Mouse (Mus musculus) lung, postnatal 0 days (tissue): ENCODE results near the gene Slc41a2. TPM values are rescaled to one million over a fixed set of nuclear protein-coding genes. Genes with fewer than 3 reads are reported as not detected.
"Not testable (repeated sequence)": the region's sequence is repeated elsewhere in the genome, so short reads cannot be mapped to it uniquely, and the experiment has no call there.

Source experiments
- ATAC-seq: fragments of 200-750 bp; cut with Nextera tagmentation; 2 replicates; pipeline ENCODE4 v1.8.0; 2017; ENCODE audit warnings: moderate library complexity
- DNase-seq: peaks from one replicate; pipeline ENCODE4 v3.0.0-alpha.2; 2016; ENCODE audit warnings: low spot score
- H3K27ac ChIP-seq: fragments of 300-500 bp; sonication (generic); 2 replicates; pipeline ENCODE4 v1.5.1; 2014; ENCODE audit warnings: antibody characterized with exemption, mild to moderate bottlenecking, low read length, mixed read lengths
- H3K27me3 ChIP-seq: fragments of 300-500 bp; sonication (generic); replicated peaks from 2 replicates; pipeline ENCODE4 v1.6.1; 2014; ENCODE audit warnings: low read length, mixed read lengths; ENCODE audit not compliant: insufficient read depth
- H3K36me3 ChIP-seq: fragments of 300-500 bp; sonication (generic); 2 replicates; pipeline ENCODE4 v1.6.1; 2014; ENCODE audit warnings: low read length, mixed read lengths; ENCODE audit not compliant: insufficient read depth
- H3K4me1 ChIP-seq: fragments of 300-500 bp; sonication (generic); 2 replicates; pipeline ENCODE4 v1.6.1; 2014; ENCODE audit warnings: antibody characterized with exemption, low read depth, low read length, mixed read lengths; ENCODE audit not compliant: insufficient read depth
- H3K4me2 ChIP-seq: fragments of 300-500 bp; sonication (generic); replicated peaks from 2 replicates; pipeline ENCODE4 v1.6.1; 2014; ENCODE audit warnings: low read depth, mild to moderate bottlenecking, low read length, moderate library complexity, mixed read lengths
- H3K4me3 ChIP-seq: fragments of 300-500 bp; sonication (generic); 2 replicates; pipeline ENCODE4 v1.5.1; 2014; ENCODE audit warnings: low read depth, low read length
- H3K9ac ChIP-seq: fragments of 300-500 bp; sonication (generic); replicated peaks from 2 replicates; pipeline ENCODE4 v1.6.1; 2014; ENCODE audit warnings: low read depth, mild to moderate bottlenecking
- H3K9me3 ChIP-seq: fragments of 300-500 bp; sonication (generic); 2 replicates; pipeline ENCODE4 v1.6.1; 2016; ENCODE audit warnings: low read length, mixed read lengths
- CTCF ChIP-seq: IDR thresholded peaks from 2 replicates; pipeline ENCODE4 v1.5.1; 2016; ENCODE audit warnings: antibody characterized with exemption, mild to moderate bottlenecking
- EP300 ChIP-seq: IDR thresholded peaks from 2 replicates; pipeline ENCODE4 v1.6.1; 2016; ENCODE audit warnings: antibody characterized with exemption, mild to moderate bottlenecking, control low read depth
- WGBS: fragments of 180-500 bp; shearing (Covaris S2); extraction: QIAGEN DNeasy Blood & Tissue Kit; methylation state at CpG from one replicate; pipeline ENCODE4 v1.1.7; 2014; 5-methylcytosine and 5-hydroxymethylcytosine counted together
- polyA plus RNA-seq: library from polyadenylated mRNA; unstranded; fragments of >200 nt; fragmentation: Nextera tagmentation; extraction: Ambion mirVana; gene quantifications from 2 replicates; pipeline ENCODE4 v1.2.1, GENCODE M21; 2015

The Slc41a2 gene
- polyA plus RNA-seq, 1 experiment from 2014 or later, result 1.2 TPM

GRCm38 (mm10) chr10:83354333-83354719 lies 16.6 kb upstream of the Slc41a2 start:
- TF ChIP-seq EP300 (no peak), CTCF (peak; percentile 62)
- H3K27me3 ChIP-seq, result no peaks in the 10 kb centered on the region
- WGBS, result 48% methylated on average over 8 of the region's 8 CpGs
- peak overlapping the region; percentile 48 for H3K4me2 ChIP-seq
- no peaks in the 10 kb centered on the region for H3K9me3 ChIP-seq
- H3K4me3 ChIP-seq, result no peak overlapping the region
- peak; percentile 16 for ATAC-seq
- H3K27ac ChIP-seq, result peak overlapping the region; percentile 68
- peak; percentile 47 for DNase-seq
- H3K4me1 ChIP-seq, result peaks cover 6% of the 10 kb centered on the region; the same call in 1 of the 2 replicates
- H3K36me3 ChIP-seq, result no peaks in the 10 kb centered on the region
- no peak overlapping the region for H3K9ac ChIP-seq

GRCm38 (mm10) chr10:83353680-83354332 lies 16.1 kb upstream of the Slc41a2 start:
- Histone ChIP-seq H3K4me1 (peaks cover 6% of the 10 kb centered on the region; the same call in 1 of the 2 replicates), H3K36me3 (no peaks in the 10 kb centered on the region), H3K27me3 (no peaks in the 10 kb centered on the region), H3K4me2 (peak overlapping the region; percentile 48), H3K9ac (peak overlapping the region; percentile 2; the same call in 1 of the 2 replicates), H3K9me3 (no peaks in the 10 kb centered on the region), H3K4me3 (no peak overlapping the region), H3K27ac (peak overlapping the region; percentile 68)
- TF ChIP-seq CTCF (no peak), EP300 (no peak)
- 8% methylated on average over 14 of the region's 14 CpGs for WGBS
- DNase-seq, result peak; percentile 56
- ATAC-seq, result peak; percentile 65

- WGBS, result 57% methylated on average over 1 of the region's 4 CpGs
- not testable (repeated sequence) for DNase-seq, H3K9me3 ChIP-seq, H3K27me3 ChIP-seq, H3K27ac ChIP-seq, H3K36me3 ChIP-seq, ATAC-seq, H3K9ac ChIP-seq, H3K4me3 ChIP-seq, H3K4me2 ChIP-seq, H3K4me1 ChIP-seq
Measured at GRCm38 (mm10) chr10:83351779-83352178, 14.1 kb upstream of the Slc41a2 start.

DNA sequence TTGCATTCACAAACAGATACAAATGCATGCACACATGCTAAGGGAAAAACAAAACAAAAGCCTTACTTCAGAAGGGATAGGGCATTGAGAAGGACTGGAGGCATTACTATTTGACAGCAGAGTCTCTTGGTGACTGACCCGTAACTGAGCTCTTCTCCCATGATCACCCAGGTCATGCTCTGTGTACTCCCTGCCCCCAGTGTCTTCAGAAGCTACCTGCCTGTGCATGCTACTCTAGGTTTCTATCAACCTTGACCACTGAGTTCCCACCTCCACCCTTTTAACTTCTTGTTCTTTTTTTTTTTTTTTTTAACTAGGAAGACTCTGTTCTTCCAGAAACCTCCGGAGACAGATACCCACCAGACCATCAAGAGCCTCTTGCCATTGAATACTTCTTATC lies 13.0 kb upstream of the Slc41a2 start:
- no peak overlapping the region for H3K4me3 ChIP-seq
- TF ChIP-seq EP300, result no peak
- TF ChIP-seq CTCF, result no peak
- H3K27ac ChIP-seq, result no peak overlapping the region
- H3K4me1 ChIP-seq, result peaks cover 6% of the 10 kb centered on the region; the same call in 1 of the 2 replicates
- WGBS, result 91% methylated on average over 2 of the region's 2 CpGs
- H3K9me3 ChIP-seq, result no peaks in the 10 kb centered on the region
- no peak overlapping the region for H3K4me2 ChIP-seq
- H3K36me3 ChIP-seq, result no peaks in the 10 kb centered on the region
- ATAC-seq (no peak), DNase-seq (no peak)
- H3K27me3 ChIP-seq, result no peaks in the 10 kb centered on the region
- no peak overlapping the region for H3K9ac ChIP-seq

DNA sequence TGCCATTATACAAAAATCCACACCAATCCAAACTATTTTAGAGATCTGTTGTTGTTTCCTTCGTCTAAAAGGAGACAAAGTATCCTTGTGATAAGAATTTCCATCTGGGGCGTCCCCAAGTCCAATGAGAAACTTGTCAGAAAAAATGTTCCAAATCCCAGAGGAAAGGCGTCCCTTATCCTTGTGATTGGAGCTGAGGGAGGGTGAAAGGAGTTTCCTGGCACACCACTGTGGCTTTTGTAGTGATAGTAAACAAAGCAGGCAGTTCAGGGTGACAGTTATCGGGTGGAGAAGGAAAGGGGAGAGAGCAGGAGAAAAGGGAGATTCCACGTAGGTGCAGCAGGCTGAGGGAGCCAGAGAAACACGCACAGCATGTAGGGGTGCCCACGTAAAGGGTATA lies 9.8 kb upstream of the Slc41a2 start:
- ATAC-seq (no peak), DNase-seq (no peak)
- Histone ChIP-seq H3K9me3 (no peaks in the 10 kb centered on the region), H3K4me2 (no peak overlapping the region), H3K4me3 (no peak overlapping the region), H3K27me3 (no peaks in the 10 kb centered on the region), H3K4me1 (no peaks in the 10 kb centered on the region), H3K36me3 (no peaks in the 10 kb centered on the region), H3K9ac (0 out of 2 replicates have a peak overlapping the region, but pooled peaks have one; percentile 3), H3K27ac (no peak overlapping the region)
- no peak for TF ChIP-seq EP300
- no peak for TF ChIP-seq CTCF
- WGBS, result 21% methylated on average over 7 of the region's 7 CpGs

- ATAC-seq, result no peak
- no peaks in the 10 kb centered on the region for H3K36me3 ChIP-seq
- TF ChIP-seq CTCF (no peak), EP300 (no peak)
- no peaks in the 10 kb centered on the region for H3K9me3 ChIP-seq
- H3K9ac ChIP-seq, result no peak overlapping the region
- no peak overlapping the region for H3K4me3 ChIP-seq
- H3K27ac ChIP-seq, result no peak overlapping the region
- H3K4me1 ChIP-seq, result no peaks in the 10 kb centered on the region
- DNase-seq, result no peak
- H3K4me2 ChIP-seq, result no peak overlapping the region
- WGBS, result 90% methylated on average over 5 of the region's 5 CpGs
- H3K27me3 ChIP-seq, result no peaks in the 10 kb centered on the region
Measured at GRCm38 (mm10) chr10:83346359-83346736, 8.7 kb upstream of the Slc41a2 start.
